In the genomic region with DNA sequence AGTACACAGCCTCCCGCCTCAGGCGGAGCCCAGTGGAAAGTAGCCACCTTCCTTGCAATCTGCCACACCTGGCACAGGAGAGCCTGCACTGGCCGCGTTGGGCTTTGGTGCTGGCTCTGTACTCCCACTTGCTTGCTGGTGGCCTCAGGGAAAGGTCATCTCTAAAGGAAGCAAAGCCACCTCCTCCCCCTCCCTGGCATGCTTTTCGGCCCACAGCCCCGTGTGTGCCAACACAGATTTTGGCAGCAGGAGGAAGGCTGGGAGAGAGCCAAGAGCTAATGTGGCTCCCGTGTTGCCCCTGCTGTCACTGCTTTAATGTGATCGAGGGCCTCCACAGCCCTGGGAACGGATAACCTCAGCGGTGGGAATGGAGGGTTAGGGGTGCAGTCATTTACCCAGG, we compare ENCODE assay signal across 8 mouse cellular contexts.
DNase-seq lines count a peak whose midpoint lies in the region; ATAC-seq lines count a peak whose summit lies in the region.

No protein-coding gene starts in this region.

- no peak overlapping the region for H3K4me3 ChIP-seq in heart, embryonic 10.5 days
- H3K4me3 ChIP-seq in forebrain, embryonic 16.5 days (replicated peaks; ENCODE audit: low read length), result no peak overlapping the region
- H3K4me3 ChIP-seq in hindbrain, embryonic 14.5 days (replicated peaks; ENCODE audit: low read length), result no peak overlapping the region

- peak; percentile 80 to 82 for DNase-seq in heart, adult 18-20 months
- DNase-seq in heart, embryonic 10.5 days (ENCODE audit: low spot score), result no peak
- peak; percentile 70 for DNase-seq in brain, adult 2 months (ENCODE audit: low read depth, low spot score)
- peak; percentile 81 for DNase-seq in hindbrain, embryonic 14.5 days (ENCODE audit: low spot score)
- peak; percentile 31 for DNase-seq in lung, postnatal 10 days
- DNase-seq in spleen, adult 18-20 months, result no peak

- 67% methylated on average over 10 of the region's 10 CpGs for WGBS in heart, embryonic 10.5 days
- WGBS in forebrain, embryonic 16.5 days, result 16% methylated on average over 10 of the region's 10 CpGs
- WGBS in hindbrain, embryonic 14.5 days, result 31% methylated on average over 10 of the region's 10 CpGs

- H3K36me3 ChIP-seq in heart, embryonic 10.5 days, result no peaks in the 10 kb centered on the region
- no peaks in the 10 kb centered on the region for H3K36me3 ChIP-seq in forebrain, embryonic 16.5 days (ENCODE audit: control insufficient read depth, insufficient read depth)
- H3K36me3 ChIP-seq in hindbrain, embryonic 14.5 days (replicated peaks; ENCODE audit: control insufficient read depth, insufficient read depth), result no peaks in the 10 kb centered on the region

- H3K9me3 ChIP-seq in heart, embryonic 10.5 days, result no peaks in the 10 kb centered on the region
- H3K9me3 ChIP-seq in forebrain, embryonic 16.5 days (ENCODE audit: control insufficient read depth, low read length), result no peaks in the 10 kb centered on the region
- H3K9me3 ChIP-seq in hindbrain, embryonic 14.5 days (ENCODE audit: control insufficient read depth, low read length), result no peaks in the 10 kb centered on the region

- H3K4me1 ChIP-seq in heart, embryonic 10.5 days, result peaks cover 20% of the 10 kb centered on the region
- peaks cover 41% of the 10 kb centered on the region for H3K4me1 ChIP-seq in forebrain, embryonic 16.5 days (replicated peaks; ENCODE audit: control insufficient read depth, insufficient read depth, low read length)
- H3K4me1 ChIP-seq in hindbrain, embryonic 14.5 days (replicated peaks; ENCODE audit: control insufficient read depth, insufficient read depth, low read length), result peaks cover 39% of the 10 kb centered on the region

- H3K27ac ChIP-seq in heart, embryonic 10.5 days, result no peak overlapping the region
- H3K27ac ChIP-seq in forebrain, embryonic 16.5 days (ENCODE audit: low read length), result no peak overlapping the region
- no peak overlapping the region for H3K27ac ChIP-seq in hindbrain, embryonic 14.5 days

- peak; percentile 63 for ATAC-seq in forebrain, embryonic 16.5 days
- ATAC-seq in hindbrain, embryonic 14.5 days (ENCODE audit: low FRiP score), result peak; percentile 67
- no peak for ATAC-seq in monocyte, adult 5-6 weeks (replicated peaks; ENCODE audit: insufficient number of reproducible peaks, low FRiP score, low TSS enrichment, poor library complexity, severe bottlenecking)

- no peak overlapping the region; the same call in 1 of the 2 replicates for H3K9ac ChIP-seq in forebrain, embryonic 16.5 days (replicated peaks; ENCODE audit: low read depth, low read length)
- H3K9ac ChIP-seq in hindbrain, embryonic 14.5 days, result no peak overlapping the region

- H3K4me2 ChIP-seq in forebrain, embryonic 16.5 days (ENCODE audit: low read length), result 0 out of 2 replicates have a peak overlapping the region, but pooled peaks have one; percentile 12
- H3K4me2 ChIP-seq in hindbrain, embryonic 14.5 days (replicated peaks), result no peak overlapping the region

- peaks cover 16% of the 10 kb centered on the region for H3K27me3 ChIP-seq in heart, embryonic 10.5 days (ENCODE audit: insufficient read depth, poor library complexity, severe bottlenecking)
- peaks cover 12% of the 10 kb centered on the region for H3K27me3 ChIP-seq in forebrain, embryonic 16.5 days (replicated peaks; ENCODE audit: control insufficient read depth, insufficient read depth, low read length)
- H3K27me3 ChIP-seq in hindbrain, embryonic 14.5 days (ENCODE audit: control insufficient read depth, insufficient read depth, low read length), result no peaks in the 10 kb centered on the region

Comparison
In these comparisons a context has a peak if more than half of its experiments do, and no peak if none do; other contexts are left out.
1. DNase-seq: peak in heart, adult 18-20 months (2 of 2), brain, adult 2 months (single experiment), hindbrain, embryonic 14.5 days (single experiment) and lung, postnatal 10 days (single experiment); none in heart, embryonic 10.5 days (single experiment) and spleen, adult 18-20 months (0 of 2).